Mouse (Mus musculus) liver, postnatal 0 days (tissue): ENCODE results near the gene Card14.

Experiments used
- CTCF ChIP-seq: sonication (generic); IDR thresholded peaks from 2 replicates; pipeline ENCODE4 v1.5.1; 2016; ENCODE audit warnings: antibody characterized with exemption, low read depth
- EP300 ChIP-seq: IDR thresholded peaks from 2 replicates; pipeline ENCODE4 v1.6.1; 2016; ENCODE audit warnings: antibody characterized with exemption, low read depth, mild to moderate bottlenecking

- TF ChIP-seq EP300 (no peak), CTCF (no peak)
These were observed 21.6 kb upstream of the Card14 start for GRCm38 (mm10) chr11:119285791-119286527.
